Mouse (Mus musculus) heart, postnatal 0 days (tissue): Measurements from ENCODE around the gene Zfp831.

Experiments used
- CTCF ChIP-seq: IDR thresholded peaks from 2 replicates; pipeline ENCODE4 v1.5.1; 2016; ENCODE audit warnings: antibody characterized with exemption, control low read depth, low read depth
- EP300 ChIP-seq: IDR thresholded peaks from 2 replicates; pipeline ENCODE4 v1.6.1; 2016; ENCODE audit warnings: antibody characterized with exemption, low read depth

GRCm38 (mm10) chr2:174701351-174701750 is 58.0 kb downstream of the Zfp831 start:
- TF ChIP-seq CTCF, result no peak
- no peak for TF ChIP-seq EP300
